Mouse (Mus musculus) lung, postnatal 0 days (tissue): ENCODE measurements around the gene Csf2.

ENCODE experiments used
- CTCF ChIP-seq: IDR thresholded peaks from 2 replicates; pipeline ENCODE4 v1.5.1; 2016; ENCODE audit warnings: antibody characterized with exemption, mild to moderate bottlenecking
- EP300 ChIP-seq: IDR thresholded peaks from 2 replicates; pipeline ENCODE4 v1.6.1; 2016; ENCODE audit warnings: antibody characterized with exemption, mild to moderate bottlenecking, control low read depth

DNA sequence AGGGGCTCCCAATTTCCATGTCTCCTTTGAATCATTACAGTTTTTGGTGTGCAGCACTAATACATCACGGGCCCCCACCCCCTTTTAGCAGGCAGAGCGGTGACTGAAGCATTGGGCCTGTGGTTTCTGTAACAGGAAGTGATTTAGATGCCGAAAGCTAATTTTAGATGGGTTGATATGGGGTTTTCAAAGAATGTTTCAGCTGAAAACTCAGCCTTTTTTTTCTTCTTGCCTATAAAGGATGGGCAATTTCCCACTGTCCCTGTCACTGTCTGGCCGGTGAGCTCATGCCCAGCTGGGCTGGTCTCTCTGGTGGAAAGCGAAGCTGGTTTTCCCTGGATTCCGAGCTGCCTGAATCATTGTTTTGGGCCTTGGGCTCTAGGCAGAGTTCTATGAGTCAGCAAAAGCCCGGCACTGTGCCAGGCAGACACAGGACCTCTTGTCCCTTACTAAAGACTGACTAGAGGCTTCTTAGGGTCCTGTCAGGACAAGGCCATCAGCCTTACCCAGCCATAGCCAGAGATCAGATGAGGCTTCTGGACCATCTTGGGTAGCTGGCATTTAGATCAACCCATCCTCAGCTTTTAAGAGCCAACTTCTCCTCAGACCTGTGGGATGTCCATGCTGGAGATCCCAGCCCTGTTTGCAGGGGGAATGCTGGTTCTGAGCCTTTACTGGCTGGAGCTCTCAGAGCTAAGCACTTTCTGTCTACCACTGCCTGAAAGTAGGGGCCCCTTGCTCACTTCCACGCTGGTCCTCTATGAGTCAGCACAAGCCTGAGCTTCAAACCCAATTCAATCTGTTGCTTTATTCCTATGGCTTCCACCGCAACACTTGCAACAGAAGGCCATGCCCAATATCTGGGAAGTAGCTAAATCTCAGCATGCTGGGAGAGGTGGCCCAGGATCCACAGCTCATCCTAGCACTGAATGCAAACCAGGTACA is 34.7 kb downstream of the Csf2 start:
- TF ChIP-seq EP300 (no peak), CTCF (no peak)
